Mouse (Mus musculus) CH12.LX (cell line): ENCODE data around the gene Rsrp1. TPM values are rescaled to one million over a fixed set of nuclear protein-coding genes. Genes with fewer than 3 reads are reported as not detected.

Source experiments
- DNase-seq: peaks from one replicate; pipeline ENCODE4 v3.0.0-alpha.2; 2013; ENCODE audit errors: extremely low read depth
- H3K27ac ChIP-seq: 2 replicates; pipeline ENCODE4 v1.5.1; 2012; ENCODE audit warnings: low read depth, mild to moderate bottlenecking, control low read depth, moderate library complexity; ENCODE audit not compliant: insufficient read depth
- H3K27me3 ChIP-seq: replicated peaks from 2 replicates; pipeline ENCODE3; 2012; ENCODE audit warnings: inconsistent platforms
- H3K36me3 ChIP-seq, 2 experiments: replicated peaks in 1 of 2; 2 replicates each; pipeline versions ENCODE3 to v1.6.1; 2012; ENCODE audit warnings: inconsistent platforms in 1 of 2, low read length in 1 of 2, mild to moderate bottlenecking in 1 of 2, mixed read lengths in 1 of 2, moderate library complexity in 1 of 2; ENCODE audit not compliant: control insufficient read depth in 1 of 2, insufficient read depth in 1 of 2
- H3K4me1 ChIP-seq, 2 experiments: 2 replicates each; pipeline ENCODE4 v1.6.1; 2012; ENCODE audit warnings: inconsistent platforms in 1 of 2, moderate library complexity in 1 of 2; ENCODE audit not compliant: insufficient read depth in 2 of 2, control insufficient read depth in 1 of 2
- H3K4me2 ChIP-seq: 2 replicates; pipeline ENCODE4 v1.6.1; 2012; ENCODE audit warnings: low read depth, mild to moderate bottlenecking, control low read depth; ENCODE audit not compliant: poor library complexity, insufficient read depth, severe bottlenecking
- H3K4me3 ChIP-seq, 3 experiments: fragments of 150-350 bp in 1 of 3; sonication (generic) in 1 of 3; replicated peaks in 1 of 3; 2 replicates each; pipeline versions ENCODE3 to v1.5.1; 2011 to 2012; ENCODE audit warnings: low read depth in 2 of 3, low read length in 2 of 3, mild to moderate bottlenecking in 2 of 3, moderate library complexity in 2 of 3, control low read depth in 1 of 3, improper control_type of control experiment in 1 of 3, inconsistent platforms in 1 of 3, mixed read lengths in 1 of 3; ENCODE audit not compliant: poor library complexity in 1 of 3
- H3K79me2 ChIP-seq: replicated peaks from 2 replicates; pipeline ENCODE4 v1.6.1; 2012; ENCODE audit warnings: mild to moderate bottlenecking, moderate library complexity; ENCODE audit not compliant: control insufficient read depth, poor library complexity, insufficient read depth, severe bottlenecking; ENCODE audit errors: extremely low read depth
- H3K9ac ChIP-seq: 2 replicates; pipeline ENCODE4 v1.6.1; 2012; ENCODE audit warnings: low read depth, mild to moderate bottlenecking, control low read depth, moderate library complexity; ENCODE audit not compliant: insufficient read depth
- H3K9me3 ChIP-seq: replicated peaks from 2 replicates; pipeline ENCODE3; 2012; ENCODE audit warnings: low read length, inconsistent platforms, mixed read lengths
- BHLHE40 ChIP-seq: IDR thresholded peaks from 2 replicates; pipeline ENCODE4 v1.6.1; 2011; ENCODE audit warnings: mild to moderate bottlenecking, low read depth, low read length, improper control_type of control experiment
- CHD1 ChIP-seq: IDR thresholded peaks from 2 replicates; pipeline ENCODE4 v1.6.1; 2012; ENCODE audit warnings: low read depth, low read length, improper control_type of control experiment, inconsistent platforms
- CHD2 ChIP-seq: IDR thresholded peaks from 2 replicates; pipeline ENCODE4 v1.6.1; 2011; ENCODE audit warnings: low read length, improper control_type of control experiment
- CTCF ChIP-seq, 2 experiments: IDR thresholded peaks in 1 of 2; conservative IDR thresholded peaks in 1 of 2; 2 replicates each; pipeline ENCODE4 v1.5.1; 2011 to 2012; ENCODE audit warnings: low read depth in 2 of 2, low read length in 2 of 2, improper control_type of control experiment in 1 of 2, inconsistent platforms in 1 of 2, mild to moderate bottlenecking in 1 of 2, moderate library complexity in 1 of 2
- E2F4 ChIP-seq: IDR thresholded peaks from 2 replicates; pipeline ENCODE4 v1.6.1; 2011; ENCODE audit warnings: low read depth, low read length, improper control_type of control experiment; ENCODE audit not compliant: insufficient replicate concordance
- ELF1 ChIP-seq: IDR thresholded peaks from 2 replicates; pipeline ENCODE4 v1.6.1; 2014; ENCODE audit warnings: low read depth, mild to moderate bottlenecking, inconsistent platforms, low read length, improper control_type of control experiment
- EP300 ChIP-seq: IDR thresholded peaks from 2 replicates; pipeline ENCODE4 v1.6.1; 2011; ENCODE audit warnings: low read length, improper control_type of control experiment
- ETS1 ChIP-seq: conservative IDR thresholded peaks from 2 replicates; pipeline ENCODE4 v1.6.1; 2012; ENCODE audit warnings: low read depth, mild to moderate bottlenecking, inconsistent platforms, low read length, improper control_type of control experiment, moderate library complexity
- GABPA ChIP-seq: IDR thresholded peaks from 2 replicates; pipeline ENCODE4 v1.6.1; 2012; ENCODE audit warnings: low read depth, low read length, improper control_type of control experiment, inconsistent platforms; ENCODE audit not compliant: insufficient replicate concordance
- HCFC1 ChIP-seq: IDR thresholded peaks from 2 replicates; pipeline ENCODE4 v1.6.1; 2012; ENCODE audit warnings: low read depth, mild to moderate bottlenecking, inconsistent platforms, low read length, improper control_type of control experiment
- IRF4 ChIP-seq: IDR thresholded peaks from 2 replicates; pipeline ENCODE4 v1.6.1; 2014; ENCODE audit warnings: low read depth, mild to moderate bottlenecking, inconsistent platforms, low read length, improper control_type of control experiment
- JUN ChIP-seq: IDR thresholded peaks from 2 replicates; pipeline ENCODE4 v1.6.1; 2011; ENCODE audit warnings: low read depth, mild to moderate bottlenecking, low read length, improper control_type of control experiment, moderate library complexity; ENCODE audit not compliant: insufficient read depth
- JUND ChIP-seq: conservative IDR thresholded peaks from 2 replicates; pipeline ENCODE4 v1.6.1; 2011; ENCODE audit warnings: low read depth, low read length, improper control_type of control experiment
- KAT2A ChIP-seq: IDR thresholded peaks from 2 replicates; pipeline ENCODE4 v1.6.1; 2012; ENCODE audit warnings: low read length, improper control_type of control experiment, inconsistent platforms; ENCODE audit not compliant: insufficient replicate concordance
- MAFK ChIP-seq: IDR thresholded peaks from 2 replicates; pipeline ENCODE4 v1.6.1; 2011; ENCODE audit warnings: low read length, improper control_type of control experiment; ENCODE audit not compliant: insufficient replicate concordance
- MAX ChIP-seq: IDR thresholded peaks from 2 replicates; pipeline ENCODE4 v1.6.1; 2011; ENCODE audit warnings: low read length, improper control_type of control experiment
- MAZ ChIP-seq: IDR thresholded peaks from 2 replicates; pipeline ENCODE4 v1.6.1; 2012; ENCODE audit warnings: low read depth, mild to moderate bottlenecking, inconsistent platforms, low read length, improper control_type of control experiment, moderate library complexity
- MEF2A ChIP-seq: IDR thresholded peaks from 2 replicates; pipeline ENCODE4 v1.6.1; 2014; ENCODE audit warnings: low read depth, mild to moderate bottlenecking, inconsistent platforms, low read length, improper control_type of control experiment, borderline replicate concordance
- MXI1 ChIP-seq: IDR thresholded peaks from 2 replicates; pipeline ENCODE4 v1.6.1; 2011; ENCODE audit warnings: mild to moderate bottlenecking, low read depth, low read length, improper control_type of control experiment
- MYC ChIP-seq: IDR thresholded peaks from 2 replicates; pipeline ENCODE4 v1.6.1; 2011; ENCODE audit warnings: low read depth, mild to moderate bottlenecking, improper control_type of control experiment, low read length
- NELFE ChIP-seq: IDR thresholded peaks from 2 replicates; pipeline ENCODE4 v1.6.1; 2011; ENCODE audit warnings: low read depth, low read length, improper control_type of control experiment
- NRF1 ChIP-seq: IDR thresholded peaks from 2 replicates; pipeline ENCODE4 v1.6.1; 2014; ENCODE audit warnings: low read depth, mild to moderate bottlenecking, inconsistent platforms, low read length, improper control_type of control experiment, moderate library complexity
- PAX5 ChIP-seq: IDR thresholded peaks from 2 replicates; pipeline ENCODE4 v1.6.1; 2012; ENCODE audit warnings: low read length, inconsistent platforms, mixed read lengths
- POLR2A ChIP-seq: IDR thresholded peaks from 2 replicates; pipeline ENCODE4 v1.6.1; 2011; ENCODE audit warnings: low read depth, mild to moderate bottlenecking, improper control_type of control experiment, low read length
- POLR2AphosphoS2 ChIP-seq: IDR thresholded peaks from 2 replicates; pipeline ENCODE4 v1.6.1; 2011; ENCODE audit warnings: low read depth, low read length, improper control_type of control experiment
- RAD21 ChIP-seq: IDR thresholded peaks from 2 replicates; pipeline ENCODE4 v1.6.1; 2011; ENCODE audit warnings: low read depth, mild to moderate bottlenecking, low read length, improper control_type of control experiment, moderate library complexity
- RCOR1 ChIP-seq: conservative IDR thresholded peaks from 2 replicates; pipeline ENCODE4 v1.6.1; 2012; ENCODE audit warnings: low read depth, mild to moderate bottlenecking, inconsistent platforms, low read length, improper control_type of control experiment
- SIN3A ChIP-seq: IDR thresholded peaks from 2 replicates; pipeline ENCODE4 v1.6.1; 2012; ENCODE audit warnings: low read length, improper control_type of control experiment, inconsistent platforms
- SMC3 ChIP-seq: IDR thresholded peaks from 2 replicates; pipeline ENCODE4 v1.6.1; 2011; ENCODE audit warnings: low read depth, low read length, improper control_type of control experiment
- TBP ChIP-seq: conservative IDR thresholded peaks from 2 replicates; pipeline ENCODE4 v1.6.1; 2011; ENCODE audit warnings: low read depth, low read length, improper control_type of control experiment
- TCF12 ChIP-seq: IDR thresholded peaks from 2 replicates; pipeline ENCODE4 v1.6.1; 2014; ENCODE audit warnings: low read depth, mild to moderate bottlenecking, inconsistent platforms, low read length, improper control_type of control experiment
- UBTF ChIP-seq: IDR thresholded peaks from 2 replicates; pipeline ENCODE4 v1.6.1; 2012; ENCODE audit warnings: low read depth, mild to moderate bottlenecking, inconsistent platforms, low read length, improper control_type of control experiment, moderate library complexity
- USF1 ChIP-seq: IDR thresholded peaks from 2 replicates; pipeline ENCODE4 v1.6.1; 2014; ENCODE audit warnings: low read depth, mild to moderate bottlenecking, inconsistent platforms, low read length, improper control_type of control experiment
- USF2 ChIP-seq: conservative IDR thresholded peaks from 2 replicates; pipeline ENCODE4 v1.6.1; 2011; ENCODE audit warnings: low read depth, low read length, improper control_type of control experiment
- ZC3H11A ChIP-seq: IDR thresholded peaks from 2 replicates; pipeline ENCODE4 v1.6.1; 2012; ENCODE audit warnings: low read depth, mild to moderate bottlenecking, inconsistent platforms, low read length, improper control_type of control experiment
- ZKSCAN1 ChIP-seq: IDR thresholded peaks from 2 replicates; pipeline ENCODE4 v1.6.1; 2012; ENCODE audit warnings: low read depth, inconsistent platforms, low read length, improper control_type of control experiment, borderline replicate concordance
- ZMIZ1 ChIP-seq: IDR thresholded peaks from 2 replicates; pipeline ENCODE4 v1.6.1; 2012; ENCODE audit warnings: low read depth, mild to moderate bottlenecking, inconsistent platforms, low read length, improper control_type of control experiment
- ZNF384 ChIP-seq: IDR thresholded peaks from 2 replicates; pipeline ENCODE4 v1.6.1; 2012; ENCODE audit warnings: low read depth, low read length, improper control_type of control experiment, inconsistent platforms
- dilution Hi-C: fragments of 300-500 bp; cut with MboI; formaldehyde crosslinking; loops from 2 replicates; pipeline ENCODE4 v1.14.3; 2020; ENCODE audit warnings: low sequenced_read_pairs; ENCODE audit not compliant: extremely low pct_unique_long_range_greater_than_20kb, extremely low pct_ligation_motif_present
- in situ Hi-C: fragments of 300-500 bp; cut with MboI; formaldehyde crosslinking; loops from 3 replicates; pipeline ENCODE4 v1.14.3; 2019; ENCODE audit warnings: low sequenced_read_pairs, low pct_ligation_motif_present, low pct_unique_long_range_greater_than_20kb, mixed read lengths
- polyA plus RNA-seq: library from polyadenylated mRNA; unstranded; fragments of >175 nt; gene quantifications from 2 replicates; pipeline ENCODE4 v1.2.1, GENCODE M21; 2012; ENCODE audit warnings: low read depth; ENCODE audit not compliant: insufficient read length
- total RNA-seq, 2 experiments: library from RNA; depleted of rRNA; stranded (reverse); fragments of 300-350 nt in 1 of 2; fragments of >200 nt in 1 of 2; gene quantifications; 2 replicates each; pipeline ENCODE4 v1.2.3; 2012 to 2014

Rsrp1 gene
- total RNA-seq (2012; rRNA removed) (61.3 and 71.9 TPM in 2 replicates), total RNA-seq (2014; rRNA removed) (51.2 and 62.7 TPM in 2 replicates), polyA plus RNA-seq (69.4 and 86.8 TPM in 2 replicates)

- Histone ChIP-seq H3K27ac (peak within 1 kb of the TSS; percentile 61), H3K9ac (peak within 1 kb of the TSS; percentile 95), H3K27me3 (no peaks in the 10 kb centered on the region), H3K79me2 (peaks cover 29% of the 10 kb centered on the region), H3K36me3 (peaks cover 34 to 46% of the 10 kb centered on the region in 2 experiments), H3K9me3 (no peaks in the 10 kb centered on the region), H3K4me3 (peak within 1 kb of the TSS; percentile 80 to 100 (median 96)), H3K4me2 (peak within 1 kb of the TSS; percentile 80), H3K4me1 (peaks cover 5 to 57% of the 10 kb centered on the region in 2 experiments; a peak in 3 of 4 replicates)
- DNase-seq, result peak; percentile 97
- dilution Hi-C loops (no loop called here), in situ Hi-C loops (no loop called here)
- TF ChIP-seq ELF1, result peak; percentile 80
- TF ChIP-seq SMC3, result no peak
- peak; percentile 100 for TF ChIP-seq POLR2A
- 0 out of 2 replicates have a peak, but pooled peaks have one; percentile 13 for TF ChIP-seq UBTF
- no peak for TF ChIP-seq JUND
- TF ChIP-seq IRF4, result 0 out of 2 replicates have a peak, but pooled peaks have one; percentile 9
- TF ChIP-seq TBP, result peak; percentile 97
- no peak for TF ChIP-seq CTCF (conservative IDR thresholded peaks at IDR 0.05 in 1 of 2, IDR thresholded peaks at IDR 0.05 in 1 of 2; ENCODE audit: low read depth in 2 of 2, low read length in 2 of 2)
- TF ChIP-seq MAFK, result peak; percentile 50; the same call in 1 of the 2 replicates
- peak; percentile 75; the same call in 1 of the 2 replicates for TF ChIP-seq E2F4
- TF ChIP-seq GABPA, result no peak
- TF ChIP-seq MAZ, result 0 out of 2 replicates have a peak, but pooled peaks have one; percentile 63
- TF ChIP-seq MEF2A, result no peak
- TF ChIP-seq HCFC1, result peak; percentile 75
- TF ChIP-seq KAT2A, result peak; percentile 68; the same call in 1 of the 2 replicates
- peak; percentile 42 for TF ChIP-seq MXI1
- TF ChIP-seq RCOR1, result peak; percentile 54; the same call in 1 of the 2 replicates
- TF ChIP-seq NRF1, result peak; percentile 85
- no peak for TF ChIP-seq EP300
- peak; percentile 100 for TF ChIP-seq NELFE
- peak; percentile 97 for TF ChIP-seq POLR2AphosphoS2
- TF ChIP-seq ZMIZ1, result peak; percentile 98
- TF ChIP-seq ZNF384, result no peak
- TF ChIP-seq USF1, result no peak
- no peak for TF ChIP-seq USF2
- no peak for TF ChIP-seq ZC3H11A
- TF ChIP-seq JUN, result no peak
- TF ChIP-seq BHLHE40, result peak; percentile 37; the same call in 1 of the 2 replicates
- TF ChIP-seq RAD21, result no peak
- 0 out of 2 replicates have a peak, but pooled peaks have one; percentile 1 for TF ChIP-seq CHD1
- peak; percentile 89 for TF ChIP-seq CHD2
- TF ChIP-seq ZKSCAN1, result no peak
- peak; percentile 93 for TF ChIP-seq TCF12
- no peak for TF ChIP-seq PAX5
- TF ChIP-seq MYC, result peak; percentile 38
- no peak; the same call in 1 of the 2 replicates for TF ChIP-seq ETS1
- TF ChIP-seq MAX, result no peak
- TF ChIP-seq SIN3A, result peak; percentile 84
Observed at GRCm38 (mm10) chr4:134923258-134924018, at the start of gene Rsrp1. Gene Rsrp1, plus strand, starts transcription at chr4:134923592.
